Mouse (Mus musculus) v-Abl transformed pro-B cells (cell line): ENCODE data around the gene Adam3.

Source experiments
- in situ Hi-C, 2 experiments: fragments of 400-800 bp; cut with MboI; formaldehyde crosslinking; loops; one replicate each; pipeline ENCODE4 v1.15.1; 2025; ENCODE audit not compliant: unreplicated experiment in 2 of 2

Gene Adam3

GRCm38 (mm10) chr8:24725630-24726029, at the start of gene Adam3:
Adam3 (minus strand) TSS chr8:24725852.
- in situ Hi-C loops = no loop called here

DNA sequence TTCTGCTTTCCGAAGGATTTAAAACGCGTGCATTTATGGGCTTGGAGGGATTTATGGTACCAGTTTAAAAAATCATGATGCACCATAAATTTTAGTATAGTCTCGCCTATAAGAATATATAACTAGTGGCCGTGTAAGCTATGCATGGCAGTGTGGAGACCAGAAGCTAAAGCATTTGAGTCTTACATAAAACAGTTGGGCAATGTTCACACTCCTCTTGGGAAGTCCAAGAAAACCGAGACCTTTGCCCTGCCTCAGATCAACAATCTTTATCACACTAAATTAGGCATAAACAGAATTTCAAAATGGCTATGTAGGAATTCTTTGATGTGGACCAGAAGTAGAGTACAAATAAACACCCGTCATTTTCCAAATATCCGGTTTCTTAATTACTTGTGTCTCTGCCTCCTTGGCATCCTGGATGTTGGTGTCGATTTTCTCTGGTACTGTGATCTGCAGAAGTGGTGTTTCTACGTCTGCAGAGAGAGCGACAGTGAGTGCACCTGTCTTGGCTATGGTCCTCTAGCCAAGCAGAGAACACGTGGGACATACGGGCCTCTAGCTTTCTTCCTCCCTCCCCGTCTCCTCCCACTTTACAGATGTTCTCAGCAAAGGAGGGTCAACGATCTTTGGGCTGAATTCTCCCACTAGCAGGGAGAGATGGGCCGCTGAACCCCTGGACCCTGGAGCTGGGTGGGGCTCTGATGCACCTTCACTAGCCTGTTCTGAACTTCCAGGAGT, 596 bp downstream of the Adam3 start:
- in situ Hi-C loops = no loop called here
